Mouse (Mus musculus): ENCODE data around the gene Ercc2. TPM values are rescaled to one million over a fixed set of nuclear protein-coding genes. Genes with fewer than 3 reads are reported as not detected.

Gene Ercc2
- total RNA-seq, 2 experiments from 2014 or later = 26.1 to 40.0 TPM

DNA sequence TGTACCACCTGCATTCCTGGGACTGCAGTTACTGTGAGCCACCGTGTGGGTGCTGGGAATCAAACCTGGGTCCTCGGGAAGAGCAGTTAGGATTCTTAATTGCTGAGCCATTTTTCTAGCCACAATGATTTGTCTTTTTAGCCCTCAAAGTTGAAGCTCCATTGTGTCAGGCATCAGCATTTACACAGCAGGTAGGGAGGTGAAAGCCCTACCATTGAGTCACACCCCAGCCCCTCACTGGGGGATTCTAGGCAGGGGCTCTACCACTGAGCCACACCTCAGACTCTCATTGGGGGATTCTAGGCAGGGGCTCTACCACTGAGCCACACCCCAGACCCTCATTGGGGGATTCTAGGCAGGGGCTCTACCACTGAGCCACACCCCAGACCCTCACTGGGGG lies 54.5 kb downstream of the Ercc2 start:
- DNase-seq (ENCODE audit: low spot score in 2 of 2) = no peak
- intact Hi-C loops (cut with DNase I) = no loop called here

GRCm38 (mm10) chr7:19437048-19437447 lies 55.2 kb downstream of the Ercc2 start:
- intact Hi-C loops (cut with DNase I) = no loop called here
- DNase-seq (ENCODE audit: low spot score in 2 of 2) = no peak

- intact Hi-C loops (cut with DNase I) = no loop called here
- DNase-seq (ENCODE audit: low spot score in 2 of 2) = no peak
These were observed 59.8 kb downstream of the Ercc2 start for GRCm38 (mm10) chr7:19441448-19442091.

DNA sequence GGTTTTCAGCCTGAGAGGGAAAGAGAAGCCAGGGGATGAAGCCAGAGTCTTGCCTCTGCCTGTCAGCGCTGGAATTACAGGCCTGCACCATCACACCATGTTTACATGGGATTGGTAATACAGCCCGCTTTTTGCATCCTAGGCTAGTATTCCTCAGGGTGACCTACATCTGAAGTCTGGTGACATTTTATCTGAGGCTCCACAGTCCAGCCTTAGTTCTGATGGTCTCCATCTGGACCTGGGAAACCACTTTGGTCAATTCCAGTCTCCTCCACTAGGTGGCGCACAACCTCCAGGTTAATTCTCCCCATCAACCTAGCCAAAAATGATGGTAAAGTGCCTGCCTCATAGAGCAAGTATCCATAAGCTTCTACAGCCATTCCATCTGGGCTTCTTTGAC lies 61.5 kb downstream of the Ercc2 start:
- peak; percentile 72 to 74 for DNase-seq (ENCODE audit: low spot score in 2 of 2)
- intact Hi-C loops (cut with DNase I) = no loop called here

GRCm38 (mm10) chr7:19444801-19445200 lies 63.0 kb downstream of the Ercc2 start:
- intact Hi-C loops (cut with DNase I) = no loop called here
- no peak for DNase-seq (ENCODE audit: low spot score in 2 of 2)

Small RNA genes lying within 50 kb of the gene (microRNA-seq; reads per million reads assigned to microRNA genes)
- not detected for gene Mir343

Other genes starting within 250 kb of the Ercc2 start
- gene Qpctl, start 232.7 kb upstream of the Ercc2 start, total RNA-seq (2021) = 10 to 100 TPM; 14.6 to 17.3 TPM
- 10 to 100 TPM; 70.3 to 76.0 TPM for gene Snrpd2, start 232.3 kb upstream of the Ercc2 start, total RNA-seq (2021)
- gene Gipr, start 215.9 kb upstream of the Ercc2 start, total RNA-seq (2021) = 1 to 10 TPM in 1 of 2 experiments, under 1 TPM in 1; 0.89 to 2.6 TPM
- gene Eml2, start 205.6 kb upstream of the Ercc2 start, total RNA-seq (2021) = 100 to 1,000 TPM; 124 to 156 TPM
- gene Gpr4, start 169.5 kb upstream of the Ercc2 start, total RNA-seq (2021) = 1 to 10 TPM; 2.1 to 4.6 TPM
- 10 to 100 TPM; 41.0 to 45.7 TPM for gene Opa3, start 153.7 kb upstream of the Ercc2 start, total RNA-seq (2021)
- gene Vasp, start 110.2 kb upstream of the Ercc2 start, total RNA-seq (2021) = 10 to 100 TPM; 11.2 to 13.5 TPM
- gene Ppm1n, start 101.9 kb upstream of the Ercc2 start, total RNA-seq (2021) = not detected
- gene Rtn2, start 99.4 kb upstream of the Ercc2 start, total RNA-seq (2021) = 100 to 1,000 TPM in 1 of 2 experiments, 10 to 100 TPM in 1; 98.6 to 121 TPM
- 10 to 100 TPM; 20.6 to 22.5 TPM for gene Fosb, start 72.0 kb upstream of the Ercc2 start, total RNA-seq (2021)
- gene Ercc1, start 37.2 kb upstream of the Ercc2 start, total RNA-seq (2021) = 10 to 100 TPM; 35.6 to 41.8 TPM
- 10 to 100 TPM; 17.3 to 17.6 TPM for gene Cd3eap, start 22.5 kb upstream of the Ercc2 start, total RNA-seq (2021)
- gene Ppp1r13l, start 22.3 kb upstream of the Ercc2 start, total RNA-seq (2021) = 1 to 10 TPM; 5.1 to 7.9 TPM
- 1 to 10 TPM; 2.6 to 3.3 TPM for gene Klc3, start 22.1 kb downstream of the Ercc2 start, total RNA-seq (2021)
- under 1 TPM; 0.35 to 0.41 TPM for gene Ckm, start 22.8 kb downstream of the Ercc2 start, total RNA-seq (2021)
- gene Mark4, start 76.8 kb downstream of the Ercc2 start, total RNA-seq (2021) = 10 to 100 TPM; 76.8 to 77.7 TPM
- under 1 TPM; 0.23 to 0.52 TPM for gene Exoc3l2, start 81.3 kb downstream of the Ercc2 start, total RNA-seq (2021)
- gene Bloc1s3, start 126.4 kb downstream of the Ercc2 start, total RNA-seq (2021) = 1 to 10 TPM; 6.8 to 7.2 TPM
- 10 to 100 TPM; 18.2 to 19.5 TPM for gene Trappc6a, start 126.4 kb downstream of the Ercc2 start, total RNA-seq (2021)
- under 1 TPM; 0.68 to 0.94 TPM for gene Nkpd1, start 135.8 kb downstream of the Ercc2 start, total RNA-seq (2021)
- gene Ppp1r37, start 181.1 kb downstream of the Ercc2 start, total RNA-seq (2021) = 100 to 1,000 TPM; 135 to 140 TPM
- 1 to 10 TPM; 1.2 to 1.3 TPM for gene Zfp296, start 195.3 kb downstream of the Ercc2 start, total RNA-seq (2021)
- 10 to 100 TPM; 52.6 to 54.1 TPM for gene Gemin7, start 195.6 kb downstream of the Ercc2 start, total RNA-seq (2021)
- 100 to 1,000 TPM in 1 of 2 experiments, 10 to 100 TPM in 1; 65.1 to 110 TPM for gene Clasrp, start 222.5 kb downstream of the Ercc2 start, total RNA-seq (2021)
- gene Relb, start 247.4 kb downstream of the Ercc2 start, total RNA-seq (2021) = 1 to 10 TPM; 4.6 to 6.7 TPM

All from left cerebral cortex, postnatal 36 days (tissue).